Mouse (Mus musculus): Measurements from ENCODE around the gene Erich6b. TPM values are rescaled to one million over a fixed set of nuclear protein-coding genes. Genes with fewer than 3 reads are reported as not detected.

Gene Erich6b
- polyA plus RNA-seq, 1 experiment from 2014 or later = not detected

DNA sequence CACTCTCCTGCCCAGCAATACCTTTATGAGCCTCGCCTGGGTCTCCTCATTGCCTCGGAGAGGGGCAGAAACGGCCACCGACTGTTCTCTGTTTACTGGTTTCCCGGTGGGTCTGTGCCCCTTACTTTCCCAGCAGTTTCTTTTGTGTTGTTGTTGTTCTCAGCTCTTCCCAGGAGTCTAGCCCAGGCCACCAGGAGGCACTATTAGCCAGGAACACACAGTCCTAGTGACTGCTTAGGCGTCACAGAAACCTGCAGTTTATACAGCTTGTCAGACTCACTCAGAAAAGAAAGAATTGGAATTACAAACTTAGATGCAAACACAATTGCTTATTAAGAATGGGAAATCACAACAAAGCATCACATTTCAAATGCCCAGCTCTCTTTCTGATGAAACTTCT lies 690 bp upstream of the Erich6b start:
- WGBS = 63% methylated on average over 6 of the region's 6 CpGs
- peak; percentile 67; the same call in 1 of the 2 replicates for ATAC-seq

DNA sequence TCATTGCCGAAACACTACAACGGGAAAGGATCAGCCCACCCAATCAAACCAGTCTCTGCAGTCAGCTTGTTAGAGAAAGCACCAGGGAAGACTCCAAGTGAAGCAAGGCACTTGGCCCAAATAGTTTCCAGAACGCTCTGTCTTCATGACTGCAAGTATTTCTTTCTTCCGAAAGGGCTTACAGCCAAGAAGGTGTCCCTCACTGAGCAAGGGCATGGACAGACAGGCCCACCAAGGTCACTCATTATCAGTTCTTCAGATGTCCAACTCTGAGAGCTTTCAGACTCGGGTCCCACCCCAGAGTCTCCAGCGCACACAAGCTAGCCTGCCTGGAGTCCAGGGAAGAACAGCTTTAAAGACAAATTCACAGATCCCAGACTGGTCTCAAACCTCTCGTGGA lies 3.4 kb downstream of the Erich6b start:
- Histone ChIP-seq H3K27ac (ENCODE audit: low read length) (no peak overlapping the region), H3K9ac (replicated peaks; ENCODE audit: low read depth, low read length) (no peak overlapping the region), H3K4me2 (ENCODE audit: low read length) (no peak overlapping the region), H3K4me1 (replicated peaks; ENCODE audit: control insufficient read depth, insufficient read depth, low read length) (peaks cover 11% of the 10 kb centered on the region), H3K4me3 (replicated peaks; ENCODE audit: low read length) (no peak overlapping the region), H3K9me3 (ENCODE audit: control insufficient read depth, low read length) (no peaks in the 10 kb centered on the region), H3K36me3 (ENCODE audit: control insufficient read depth, insufficient read depth) (no peaks in the 10 kb centered on the region), H3K27me3 (replicated peaks; ENCODE audit: control insufficient read depth, insufficient read depth, low read length) (no peaks in the 10 kb centered on the region)
- WGBS = 95% methylated on average over 7 of the region's 7 CpGs
- ATAC-seq = no peak

More for the DNA sequence above, 690 bp upstream of the Erich6b start:
- Histone ChIP-seq H3K9me3 (ENCODE audit: control insufficient read depth, low read length) (no peaks in the 10 kb centered on the region), H3K9ac (replicated peaks; ENCODE audit: low read depth, low read length) (no peak overlapping the region), H3K4me3 (replicated peaks; ENCODE audit: low read length) (no peak overlapping the region), H3K36me3 (ENCODE audit: control insufficient read depth, insufficient read depth) (no peaks in the 10 kb centered on the region), H3K27ac (ENCODE audit: low read length) (no peak overlapping the region), H3K4me2 (ENCODE audit: low read length) (no peak overlapping the region), H3K27me3 (replicated peaks; ENCODE audit: control insufficient read depth, insufficient read depth, low read length) (no peaks in the 10 kb centered on the region), H3K4me1 (replicated peaks; ENCODE audit: control insufficient read depth, insufficient read depth, low read length) (peaks cover 5% of the 10 kb centered on the region; the same call in 1 of the 2 replicates)

DNA sequence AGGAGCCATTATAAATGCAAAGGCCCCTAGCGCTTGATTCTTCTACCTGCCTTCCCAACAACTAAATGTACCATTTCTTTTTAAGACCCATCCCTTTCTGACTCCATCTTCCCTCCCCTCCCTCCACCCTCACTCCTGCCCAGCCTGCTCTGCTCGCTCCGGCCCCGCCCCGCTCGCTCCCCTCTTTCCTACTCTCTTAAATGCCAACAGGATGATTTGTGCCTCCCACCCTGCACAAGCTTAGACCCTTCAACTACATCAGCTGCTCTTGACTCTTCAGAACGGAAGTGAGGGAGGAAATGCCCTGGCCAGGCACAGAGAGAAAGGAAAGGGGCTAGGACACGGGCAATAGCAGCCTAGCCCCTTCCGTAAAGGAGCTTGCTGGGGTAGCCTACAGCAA lies 4.0 kb downstream of the Erich6b start:
- Histone ChIP-seq H3K9me3 (ENCODE audit: control insufficient read depth, low read length) (no peaks in the 10 kb centered on the region), H3K36me3 (ENCODE audit: control insufficient read depth, insufficient read depth) (no peaks in the 10 kb centered on the region), H3K4me3 (replicated peaks; ENCODE audit: low read length) (no peak overlapping the region), H3K27ac (ENCODE audit: low read length) (no peak overlapping the region), H3K4me2 (ENCODE audit: low read length) (no peak overlapping the region), H3K27me3 (replicated peaks; ENCODE audit: control insufficient read depth, insufficient read depth, low read length) (no peaks in the 10 kb centered on the region), H3K9ac (replicated peaks; ENCODE audit: low read depth, low read length) (no peak overlapping the region), H3K4me1 (replicated peaks; ENCODE audit: control insufficient read depth, insufficient read depth, low read length) (peaks cover 11% of the 10 kb centered on the region)
- no peak for ATAC-seq
- 72% methylated on average over 9 of the region's 9 CpGs for WGBS

DNA sequence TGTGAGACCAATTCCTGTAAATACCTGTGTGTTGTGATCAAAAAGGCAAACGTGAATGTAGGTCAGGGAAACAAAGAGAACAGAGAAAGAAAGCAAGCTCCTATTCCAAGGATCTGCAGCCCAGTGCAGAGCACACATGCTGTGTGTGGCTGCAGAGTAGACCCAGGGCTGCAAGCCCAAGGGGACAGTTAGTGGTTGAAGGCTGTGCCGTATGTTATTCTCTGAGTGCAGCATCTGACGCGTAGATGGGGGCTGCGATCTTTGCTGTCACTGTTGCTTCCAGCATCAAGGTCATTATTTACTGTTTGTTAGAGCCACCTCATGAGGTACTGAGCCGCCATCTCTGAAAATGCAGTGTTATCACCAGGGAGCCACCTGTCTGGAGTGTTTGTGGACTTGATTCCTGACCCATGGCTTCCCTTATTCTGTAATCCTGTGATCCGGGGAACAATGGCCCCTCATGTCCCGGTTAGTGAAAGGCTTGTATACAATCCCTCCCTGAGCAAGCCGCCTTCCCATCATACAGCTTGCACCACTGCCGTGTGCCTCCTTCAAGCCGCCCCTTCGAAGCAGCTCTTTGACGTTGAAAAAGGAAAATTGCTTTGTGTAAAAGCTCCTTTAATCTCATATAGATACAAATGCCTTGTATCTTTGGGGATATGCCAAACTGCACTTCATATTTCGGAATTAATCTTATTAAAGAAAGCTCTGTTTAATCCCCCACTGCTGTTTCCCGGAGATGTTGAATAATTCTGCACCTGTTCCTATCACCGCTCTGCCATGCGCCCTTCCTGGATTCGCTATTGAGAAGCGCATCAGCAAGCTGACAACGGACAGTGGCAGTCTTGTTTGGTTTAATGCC lies 5.1 kb downstream of the Erich6b start:
- H3K4me2 ChIP-seq (ENCODE audit: low read length) = peak overlapping the region; percentile 15
- peak; percentile 65 for ATAC-seq
- H3K9me3 ChIP-seq (ENCODE audit: control insufficient read depth, low read length) = no peaks in the 10 kb centered on the region
- 0 out of 2 replicates have a peak overlapping the region, but pooled peaks have one; percentile 3 for H3K9ac ChIP-seq (replicated peaks; ENCODE audit: low read depth, low read length)
- H3K4me1 ChIP-seq (replicated peaks; ENCODE audit: control insufficient read depth, insufficient read depth, low read length) = peaks cover 11% of the 10 kb centered on the region
- H3K36me3 ChIP-seq (ENCODE audit: control insufficient read depth, insufficient read depth) = no peaks in the 10 kb centered on the region
- H3K27ac ChIP-seq (ENCODE audit: low read length) = no peak overlapping the region
- no peaks in the 10 kb centered on the region for H3K27me3 ChIP-seq (replicated peaks; ENCODE audit: control insufficient read depth, insufficient read depth, low read length)
- H3K4me3 ChIP-seq (replicated peaks; ENCODE audit: low read length) = no peak overlapping the region
- 19% methylated on average over 20 of the region's 20 CpGs for whole genome bisulfite sequencing

DNA sequence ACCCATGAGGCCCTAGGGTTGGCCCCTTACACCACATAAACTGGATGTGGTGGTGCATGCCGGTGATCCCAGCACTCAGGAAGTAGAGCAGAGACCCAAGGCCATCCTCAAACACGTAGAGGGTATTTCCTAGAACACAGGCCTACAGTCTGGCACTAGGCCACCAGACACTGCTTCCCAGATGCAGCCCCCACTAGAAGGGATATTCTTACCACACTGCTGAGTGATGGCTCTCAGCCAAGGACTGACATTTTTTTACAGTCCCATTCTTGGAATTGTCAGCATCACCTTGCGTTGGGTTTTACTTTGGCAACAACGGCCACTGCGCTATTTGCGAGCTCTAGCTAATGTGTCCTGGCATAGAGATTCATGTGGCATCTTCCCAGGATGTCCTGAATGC lies 18.9 kb downstream of the Erich6b start:
- H3K4me1 ChIP-seq (replicated peaks; ENCODE audit: control insufficient read depth, insufficient read depth, low read length) = peaks cover 8% of the 10 kb centered on the region
- no peaks in the 10 kb centered on the region for H3K36me3 ChIP-seq (ENCODE audit: control insufficient read depth, insufficient read depth)
- no peaks in the 10 kb centered on the region for H3K27me3 ChIP-seq (replicated peaks; ENCODE audit: control insufficient read depth, insufficient read depth, low read length)
- WGBS = 52% methylated on average over 6 of the region's 6 CpGs
- H3K4me2 ChIP-seq (ENCODE audit: low read length) = no peak overlapping the region
- no peak overlapping the region for H3K9ac ChIP-seq (replicated peaks; ENCODE audit: low read depth, low read length)
- no peak overlapping the region for H3K4me3 ChIP-seq (replicated peaks; ENCODE audit: low read length)
- no peak for ATAC-seq
- H3K9me3 ChIP-seq (ENCODE audit: control insufficient read depth, low read length) = no peaks in the 10 kb centered on the region
- H3K27ac ChIP-seq (ENCODE audit: low read length) = no peak overlapping the region

DNA sequence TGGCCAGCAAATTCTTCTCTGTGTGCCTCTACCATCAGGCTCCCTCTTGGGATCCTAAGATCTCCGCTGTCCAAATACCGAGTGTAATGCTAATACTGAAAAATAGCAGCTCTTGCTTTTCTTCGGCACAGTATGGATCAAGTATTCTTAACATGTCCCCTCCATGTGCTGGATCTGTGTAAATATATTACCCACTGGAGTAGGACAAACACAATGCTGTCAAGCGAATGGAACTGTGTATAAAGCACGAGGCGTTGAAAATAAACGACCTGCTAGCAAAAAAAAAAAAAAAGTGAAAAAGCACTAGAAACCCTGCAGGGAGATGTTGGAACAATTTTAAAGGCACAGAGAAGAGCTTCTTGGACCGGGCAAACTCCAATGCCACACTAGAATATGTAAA lies 19.5 kb downstream of the Erich6b start:
- H3K27me3 ChIP-seq (replicated peaks; ENCODE audit: control insufficient read depth, insufficient read depth, low read length) = no peaks in the 10 kb centered on the region
- H3K4me2 ChIP-seq (ENCODE audit: low read length) = no peak overlapping the region
- no peaks in the 10 kb centered on the region for H3K36me3 ChIP-seq (ENCODE audit: control insufficient read depth, insufficient read depth)
- H3K27ac ChIP-seq (ENCODE audit: low read length) = no peak overlapping the region
- H3K4me1 ChIP-seq (replicated peaks; ENCODE audit: control insufficient read depth, insufficient read depth, low read length) = peaks cover 8% of the 10 kb centered on the region
- H3K9me3 ChIP-seq (ENCODE audit: control insufficient read depth, low read length) = no peaks in the 10 kb centered on the region
- H3K9ac ChIP-seq (replicated peaks; ENCODE audit: low read depth, low read length) = no peak overlapping the region
- WGBS = 28% methylated on average over 8 of the region's 8 CpGs
- H3K4me3 ChIP-seq (replicated peaks; ENCODE audit: low read length) = no peak overlapping the region
- ATAC-seq = peak; percentile 59; the same call in 1 of the 2 replicates

DNA sequence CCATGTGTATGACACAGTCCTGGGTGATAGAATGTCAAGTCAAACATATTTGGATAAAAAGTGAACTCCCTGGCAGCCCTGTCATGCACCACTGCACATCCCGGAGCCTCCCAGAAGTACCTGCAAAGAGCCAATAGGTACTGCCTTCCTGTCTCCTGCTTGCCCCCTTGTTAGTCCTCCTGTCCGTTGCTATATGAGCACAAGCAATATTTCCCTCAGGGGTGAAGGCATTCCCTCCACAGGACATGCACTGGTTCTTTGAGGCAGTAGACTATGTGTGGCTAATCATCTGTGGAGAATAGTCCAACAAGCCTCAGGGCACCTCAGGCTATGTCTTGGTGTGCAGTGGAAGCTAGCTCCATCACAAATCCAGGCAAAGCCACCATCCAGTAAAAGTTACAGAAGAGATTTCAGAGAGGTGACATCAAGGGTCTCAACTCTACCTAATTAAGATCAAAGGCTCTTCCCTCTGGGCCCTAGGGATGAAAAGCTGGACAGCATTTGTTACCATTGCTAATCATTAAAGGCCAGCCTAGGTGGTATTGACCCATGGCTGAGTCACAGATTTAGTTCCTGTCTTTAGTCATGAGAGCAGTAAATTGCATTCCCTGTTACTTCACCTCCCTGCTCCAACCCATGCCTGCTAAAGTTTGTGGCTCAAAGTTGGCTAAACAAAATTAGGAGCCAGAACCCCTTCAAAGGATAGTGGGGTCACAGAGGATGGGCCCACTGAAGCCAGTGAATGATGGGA lies 23.5 kb downstream of the Erich6b start:
- no peak for ATAC-seq
- no peak overlapping the region for H3K4me2 ChIP-seq (ENCODE audit: low read length)
- H3K9me3 ChIP-seq (ENCODE audit: control insufficient read depth, low read length) = no peaks in the 10 kb centered on the region
- no peaks in the 10 kb centered on the region for H3K36me3 ChIP-seq (ENCODE audit: control insufficient read depth, insufficient read depth)
- no peaks in the 10 kb centered on the region for H3K27me3 ChIP-seq (replicated peaks; ENCODE audit: control insufficient read depth, insufficient read depth, low read length)
- no peak overlapping the region for H3K27ac ChIP-seq (ENCODE audit: low read length)
- no peak overlapping the region for H3K9ac ChIP-seq (replicated peaks; ENCODE audit: low read depth, low read length)
- H3K4me3 ChIP-seq (replicated peaks; ENCODE audit: low read length) = no peak overlapping the region
- H3K4me1 ChIP-seq (replicated peaks; ENCODE audit: control insufficient read depth, insufficient read depth, low read length) = peaks cover 8% of the 10 kb centered on the region
- 88% methylated on average over 2 of the region's 2 CpGs for WGBS

DNA sequence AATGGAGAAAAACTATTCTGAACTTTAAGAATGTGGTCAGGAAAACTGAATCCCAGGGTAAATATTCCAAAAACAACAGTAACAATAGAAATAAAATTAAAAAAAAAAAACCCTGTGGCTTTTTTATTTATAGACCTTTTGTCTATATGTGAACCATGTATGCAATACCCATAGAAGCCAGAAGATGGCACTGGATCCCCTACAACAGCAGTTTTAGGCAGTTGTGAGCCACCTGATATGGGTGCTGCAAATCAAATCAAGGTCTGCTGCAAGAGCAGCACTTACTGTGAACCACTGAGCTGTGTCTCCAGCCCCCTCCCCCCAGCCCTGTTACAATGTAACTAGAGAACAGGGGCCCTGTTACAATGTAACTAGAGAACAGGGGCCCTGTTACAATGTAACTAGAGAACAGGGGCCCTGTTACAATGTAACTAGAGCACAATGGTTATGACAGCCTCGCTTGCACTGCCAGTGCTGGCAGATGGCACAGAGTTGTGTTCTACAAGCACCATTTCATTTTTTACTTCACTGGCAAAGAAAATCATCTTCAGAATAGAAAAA lies 27.1 kb downstream of the Erich6b start:
- Histone ChIP-seq H3K27me3 (replicated peaks; ENCODE audit: control insufficient read depth, insufficient read depth, low read length) (no peaks in the 10 kb centered on the region), H3K27ac (ENCODE audit: low read length) (no peak overlapping the region), H3K9me3 (ENCODE audit: control insufficient read depth, low read length) (no peaks in the 10 kb centered on the region), H3K4me2 (ENCODE audit: low read length) (no peak overlapping the region), H3K4me1 (replicated peaks; ENCODE audit: control insufficient read depth, insufficient read depth, low read length) (no peaks in the 10 kb centered on the region), H3K36me3 (ENCODE audit: control insufficient read depth, insufficient read depth) (no peaks in the 10 kb centered on the region), H3K9ac (replicated peaks; ENCODE audit: low read depth, low read length) (no peak overlapping the region), H3K4me3 (replicated peaks; ENCODE audit: low read length) (no peak overlapping the region)
- ATAC-seq = no peak
- 80% methylated on average over 1 of the region's 1 CpGs for WGBS

DNA sequence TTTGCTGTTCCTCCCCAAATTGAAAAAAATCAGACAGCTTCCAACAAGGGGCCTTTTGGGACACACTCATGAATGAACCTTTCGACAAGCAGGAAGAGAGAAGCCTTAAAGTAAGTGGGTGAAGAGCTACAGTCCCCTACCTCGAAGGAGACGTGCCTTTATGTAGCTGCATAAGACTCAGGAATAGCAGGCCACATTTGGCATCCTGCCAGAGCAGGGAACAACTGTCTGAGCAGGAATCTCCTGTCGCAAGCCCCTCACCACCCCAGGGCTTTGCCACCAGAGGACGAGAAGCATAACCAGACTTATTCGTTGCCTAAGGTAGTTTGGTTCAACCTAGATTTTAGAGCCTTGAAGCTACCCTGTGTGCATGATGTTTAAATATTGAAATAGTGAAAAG lies 34.3 kb downstream of the Erich6b start:
- Histone ChIP-seq H3K4me2 (ENCODE audit: low read length) (no peak overlapping the region), H3K27ac (ENCODE audit: low read length) (no peak overlapping the region), H3K9me3 (ENCODE audit: control insufficient read depth, low read length) (no peaks in the 10 kb centered on the region), H3K4me3 (replicated peaks; ENCODE audit: low read length) (no peak overlapping the region), H3K4me1 (replicated peaks; ENCODE audit: control insufficient read depth, insufficient read depth, low read length) (no peaks in the 10 kb centered on the region), H3K36me3 (ENCODE audit: control insufficient read depth, insufficient read depth) (no peaks in the 10 kb centered on the region), H3K27me3 (replicated peaks; ENCODE audit: control insufficient read depth, insufficient read depth, low read length) (no peaks in the 10 kb centered on the region), H3K9ac (replicated peaks; ENCODE audit: low read depth, low read length) (no peak overlapping the region)
- ATAC-seq = no peak
- 39% methylated on average over 6 of the region's 6 CpGs for WGBS
